Comparison of ENCODE assay signal across 1 mouse cellular context in the genomic region with DNA sequence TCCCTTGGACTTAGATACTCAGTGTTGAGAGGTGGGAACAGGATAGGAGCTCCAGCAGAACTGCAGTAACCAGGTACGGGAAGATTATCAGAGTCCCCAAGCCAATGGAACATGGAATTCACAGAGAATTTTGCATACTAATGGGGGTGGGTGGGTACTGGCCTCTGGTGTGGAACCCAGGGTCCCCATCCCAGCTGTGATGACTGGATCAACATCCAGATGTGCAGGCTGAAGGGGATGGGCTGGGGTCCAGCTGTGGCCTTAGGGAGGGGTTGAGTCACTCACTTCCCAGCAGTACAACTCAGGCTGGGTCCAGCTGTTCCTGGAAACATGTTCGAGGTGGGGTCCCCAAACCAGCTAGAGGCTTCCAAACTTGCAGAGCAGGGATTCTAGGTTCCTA.
TF ChIP-seq lines count a peak whose summit lies in the region.

No protein-coding gene starts in this region.

TF ChIP-seq in ES-E14, 5 proteins besides CTCF, POLR2A, EP300 and RAD21:
- TF ChIP-seq MAFK (IDR thresholded peaks at IDR 0.05; ENCODE audit: insufficient read depth, low read depth, low read length), result no peak
